Mouse (Mus musculus): ENCODE measurements around the gene Lin54. TPM values are rescaled to one million over a fixed set of nuclear protein-coding genes. Genes with fewer than 3 reads are reported as not detected.
A peak's percentile ranks its signal among the peaks of the same experiment; 100 is the strongest.

Gene Lin54
- total RNA-seq, 2 experiments from 2014 or later, result 6.9 to 9.7 TPM

GRCm38 (mm10) chr5:100423626-100424025, 76.8 kb downstream of the Lin54 start:
- DNase-seq, result no peak

- no peak for DNase-seq
These were observed 81.6 kb downstream of the Lin54 start for GRCm38 (mm10) chr5:100418861-100419260.

DNA sequence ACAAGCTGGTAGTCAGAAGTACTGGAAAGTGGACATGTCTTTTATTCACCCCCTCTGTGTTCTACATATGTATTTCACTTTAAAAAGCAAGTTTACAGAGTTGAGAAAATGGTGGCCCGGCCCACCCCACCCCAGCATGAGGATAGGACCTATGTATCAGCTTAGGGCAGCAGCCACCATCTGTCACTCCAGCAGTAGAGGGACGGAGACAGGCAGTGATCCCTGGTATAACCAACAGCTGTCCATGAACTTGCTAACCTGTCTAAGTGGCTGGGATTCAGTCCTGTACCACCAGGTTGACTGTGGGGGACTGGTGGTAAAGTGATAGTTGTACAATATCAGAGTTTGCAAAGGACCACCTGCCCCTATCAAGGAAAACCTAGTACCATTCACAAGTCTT, 82.4 kb downstream of the Lin54 start:
- DNase-seq, result no peak

- DNase-seq, result peak; percentile 98
These were observed 84.5 kb downstream of the Lin54 start, which contains the start of gene Sec31a for GRCm38 (mm10) chr5:100415761-100416590. Gene Sec31a (minus strand): TSS chr5:100416234.

GRCm38 (mm10) chr5:100414474-100415196, 85.8 kb downstream of the Lin54 start:
- no peak for DNase-seq

DNA sequence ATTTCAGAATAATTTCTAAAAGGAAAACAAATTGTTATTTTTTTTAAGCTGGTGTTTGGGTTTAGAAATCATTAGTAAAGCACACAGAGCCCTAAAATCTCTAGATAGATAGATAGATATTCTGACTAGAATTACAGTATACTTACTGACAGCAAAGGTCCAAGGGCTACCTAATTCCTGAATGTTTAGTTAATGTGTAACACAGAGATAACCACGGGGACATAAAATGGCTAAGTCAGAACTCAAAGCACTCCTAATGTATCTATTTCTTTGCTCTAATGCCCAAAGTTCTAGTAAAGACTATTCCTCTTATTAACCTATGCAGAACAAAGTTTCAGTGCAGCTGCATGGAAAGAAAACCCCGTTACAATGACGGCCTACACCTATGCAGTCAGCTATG, 87.6 kb downstream of the Lin54 start:
- no peak for DNase-seq

DNA sequence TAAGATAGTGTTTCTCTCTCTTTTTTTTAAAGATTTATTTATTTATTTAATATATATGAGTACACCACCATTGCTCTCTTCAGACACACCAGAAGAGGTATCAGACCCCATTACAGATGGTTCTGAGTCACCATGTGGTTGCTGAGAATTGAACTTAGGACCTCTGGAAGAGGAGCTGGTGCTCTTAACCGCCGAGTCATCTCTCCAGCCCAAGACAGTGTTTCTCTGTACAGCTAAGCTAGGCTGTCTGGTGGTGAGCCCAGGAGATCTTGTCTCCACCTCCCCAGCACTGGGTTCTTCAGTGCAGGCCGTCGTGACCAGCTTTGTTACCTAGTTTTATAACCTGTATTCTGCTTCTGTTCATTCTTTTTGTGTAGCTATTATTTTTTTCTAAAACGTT, 90.2 kb downstream of the Lin54 start:
- DNase-seq, result no peak

GRCm38 (mm10) chr5:100408485-100408884, 92.0 kb downstream of the Lin54 start:
- DNase-seq, result no peak

DNA sequence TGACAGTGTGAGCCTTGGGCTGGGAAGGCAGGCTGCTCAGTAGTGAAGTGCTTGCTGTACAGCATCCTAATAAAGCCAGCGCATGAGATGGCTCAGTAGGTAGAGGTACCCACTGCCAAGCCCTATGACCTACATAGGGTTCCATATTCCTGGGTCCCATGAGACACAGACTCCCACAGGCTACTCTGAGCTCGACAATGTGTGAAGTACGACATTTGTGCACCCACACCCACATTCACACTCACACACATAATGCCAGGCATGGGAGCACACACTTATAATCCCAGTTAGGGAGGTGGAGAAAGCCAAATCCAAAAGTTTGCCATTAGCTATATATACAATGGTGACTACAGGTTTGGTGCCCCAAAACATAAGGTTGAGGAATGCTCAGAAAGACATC, 103.7 kb downstream of the Lin54 start:
- DNase-seq, result no peak

GRCm38 (mm10) chr5:100393681-100394080, 106.8 kb downstream of the Lin54 start:
- no peak for DNase-seq

- DNase-seq, result no peak
These were observed 107.9 kb downstream of the Lin54 start for GRCm38 (mm10) chr5:100392436-100392955.

Small RNA genes within 50 kb of the gene (microRNA-seq; reads per million reads assigned to microRNA genes)
- gene Gm23222, result 0 reads per million in 2 experiments

Other genes with a start within 250 kb of the Lin54 start
- gene Sec31a, start 84.4 kb downstream of the Lin54 start, total RNA-seq (2021), result 100 to 1,000 TPM in 1 of 2 experiments, 10 to 100 TPM in 1; 95.9 to 124 TPM
- 100 to 1,000 TPM; 102 to 107 TPM for gene Cops4, start 17.7 kb upstream of the Lin54 start, total RNA-seq (2021)
- 1 to 10 TPM; 1.8 to 4.4 TPM for gene Plac8, start 71.6 kb upstream of the Lin54 start, total RNA-seq (2021)
- 10 to 100 TPM; 41.1 to 45.0 TPM for gene Coq2, start 174.5 kb upstream of the Lin54 start, total RNA-seq (2021)
- gene Hpse, start 219.1 kb upstream of the Lin54 start, total RNA-seq (2021), result 1 to 10 TPM; 1.2 to 1.5 TPM